Comparison of ENCODE assay signal across 10 mouse cellular contexts in the genomic region with DNA sequence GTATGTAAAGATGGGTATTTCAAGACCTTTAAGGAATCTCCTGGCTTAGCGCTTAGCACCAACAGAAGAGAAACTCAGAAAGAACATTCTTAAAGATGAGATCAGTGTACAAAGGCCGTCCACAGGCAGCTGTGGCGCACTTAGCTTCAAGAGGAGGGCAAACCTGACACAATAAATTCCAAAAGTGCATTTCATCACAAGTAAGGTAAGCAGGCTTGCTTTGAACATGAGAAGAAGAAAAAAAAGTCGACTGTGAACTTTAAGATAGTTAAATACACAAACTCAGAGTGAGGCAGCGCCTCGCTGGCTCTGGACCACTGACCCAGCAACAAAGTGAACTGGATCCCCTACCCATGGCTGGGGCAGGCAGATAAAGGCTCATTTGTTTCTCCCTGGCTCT. TPM values are rescaled to one million over a fixed set of nuclear protein-coding genes. Genes with fewer than 3 reads are reported as not detected.
DNase-seq lines count a peak whose midpoint lies in the region; ATAC-seq and TF ChIP-seq lines count a peak whose summit lies in the region.
"Had no signal": no experiment of that assay in that cellular context is flagged by ENCODE, and none has a peak within 500 bp of the region (broad histone marks: within the 10 kb centered on the region; RNA-seq: fewer than 3 reads in every experiment).

No protein-coding gene starts in this region.

- 0 out of 2 replicates have a peak overlapping the region, but pooled peaks have one; percentile 9 for H3K9ac ChIP-seq in kidney, embryonic 14.5 days (ENCODE audit: low read depth, low read length)
- H3K9ac ChIP-seq in embryonic facial prominence, embryonic 12.5 days, result no peak overlapping the region
- 0 out of 2 replicates have a peak overlapping the region, but pooled peaks have one; percentile 44 for H3K9ac ChIP-seq in hindbrain, embryonic 12.5 days

- H3K27me3 ChIP-seq in kidney, embryonic 14.5 days (ENCODE audit: control insufficient read depth, insufficient read depth, low read length), result no peaks in the 10 kb centered on the region
- no peaks in the 10 kb centered on the region for H3K27me3 ChIP-seq in embryonic facial prominence, embryonic 12.5 days
- H3K27me3 ChIP-seq in hindbrain, embryonic 12.5 days, result no peaks in the 10 kb centered on the region
- no peaks in the 10 kb centered on the region for H3K27me3 ChIP-seq in myocyte (ENCODE audit: control insufficient read depth, insufficient read depth, insufficient read length)

- H3K4me2 ChIP-seq in kidney, embryonic 14.5 days (replicated peaks; ENCODE audit: low read depth, low read length), result no peak overlapping the region; the same call in 1 of the 2 replicates
- H3K4me2 ChIP-seq in embryonic facial prominence, embryonic 12.5 days (replicated peaks), result peak overlapping the region; percentile 17; the same call in 1 of the 2 replicates
- peak overlapping the region; percentile 17 for H3K4me2 ChIP-seq in hindbrain, embryonic 12.5 days (replicated peaks)
- H3K4me2 ChIP-seq in myocyte (ENCODE audit: low read depth), result peak overlapping the region; percentile 15

- no peaks in the 10 kb centered on the region for H3K79me2 ChIP-seq in myocyte (ENCODE audit: control insufficient read depth, insufficient read depth)

- H3ac ChIP-seq in myocyte (ENCODE audit: control insufficient read depth, insufficient read length), result no peak overlapping the region

- no peak for ATAC-seq in kidney, embryonic 14.5 days (ENCODE audit: low FRiP score, low TSS enrichment)
- ATAC-seq in embryonic facial prominence, embryonic 12.5 days (ENCODE audit: insufficient number of reproducible peaks, insufficient read depth, low FRiP score, low TSS enrichment), result no peak
- peak; percentile 18; the same call in 1 of the 2 replicates for ATAC-seq in hindbrain, embryonic 12.5 days (ENCODE audit: low FRiP score)

- no peaks in the 10 kb centered on the region for H3K36me3 ChIP-seq in kidney, embryonic 14.5 days (ENCODE audit: control insufficient read depth, insufficient read depth, low read length)
- H3K36me3 ChIP-seq in embryonic facial prominence, embryonic 12.5 days, result no peaks in the 10 kb centered on the region
- H3K36me3 ChIP-seq in hindbrain, embryonic 12.5 days, result no peaks in the 10 kb centered on the region
- no peaks in the 10 kb centered on the region for H3K36me3 ChIP-seq in myocyte (ENCODE audit: control insufficient read depth, insufficient read depth)

- no peaks in the 10 kb centered on the region for H3K9me3 ChIP-seq in kidney, embryonic 14.5 days (ENCODE audit: control insufficient read depth, low read length)
- no peaks in the 10 kb centered on the region for H3K9me3 ChIP-seq in embryonic facial prominence, embryonic 12.5 days
- H3K9me3 ChIP-seq in hindbrain, embryonic 12.5 days (replicated peaks), result no peaks in the 10 kb centered on the region

- H3K4me1 ChIP-seq in kidney, embryonic 14.5 days (ENCODE audit: control insufficient read depth, insufficient read depth, low read length), result peaks cover 9% of the 10 kb centered on the region; the same call in 1 of the 2 replicates
- H3K4me1 ChIP-seq in embryonic facial prominence, embryonic 12.5 days, result peaks cover 12% of the 10 kb centered on the region
- H3K4me1 ChIP-seq in hindbrain, embryonic 12.5 days, result peaks cover 17% of the 10 kb centered on the region

- TF ChIP-seq POLR2A in myocyte (IDR thresholded peaks at IDR 0.05; ENCODE audit: insufficient read length, low read depth), result no peak

- WGBS in kidney, embryonic 14.5 days, result 26% methylated on average over 6 of the region's 6 CpGs
- WGBS in embryonic facial prominence, embryonic 12.5 days, result 35% methylated on average over 6 of the region's 6 CpGs
- WGBS in hindbrain, embryonic 12.5 days, result 40% methylated on average over 6 of the region's 6 CpGs

- peak overlapping the region; percentile 68; the same call in 1 of the 2 replicates for H3K27ac ChIP-seq in kidney, embryonic 14.5 days (ENCODE audit: low read depth, low read length)
- peak overlapping the region; percentile 71 for H3K27ac ChIP-seq in embryonic facial prominence, embryonic 12.5 days
- H3K27ac ChIP-seq in hindbrain, embryonic 12.5 days, result peak overlapping the region; percentile 79

- H3K4me3 ChIP-seq in kidney, embryonic 14.5 days (ENCODE audit: low read length), result no peak overlapping the region
- no peak overlapping the region for H3K4me3 ChIP-seq in embryonic facial prominence, embryonic 12.5 days
- H3K4me3 ChIP-seq in hindbrain, embryonic 12.5 days, result no peak overlapping the region
- no peak overlapping the region for H3K4me3 ChIP-seq in myocyte

- no peak for DNase-seq in kidney, adult 18-20 months
- no peak for DNase-seq in right cerebral cortex, postnatal 25 days
- DNase-seq in MN1 (ENCODE audit: low spot score), result no peak
- no peak for DNase-seq in urinary bladder, postnatal 4 days (ENCODE audit: low spot score in 2 of 2)
- DNase-seq: heart, postnatal 10 days; liver had no signal

TF ChIP-seq in myocyte, 11 proteins besides CTCF, POLR2A, EP300 and RAD21:
- TF ChIP-seq SRF (IDR thresholded peaks at IDR 0.05; ENCODE audit: control insufficient read depth, insufficient read length, low read depth) (no peak), MYOG (IDR thresholded peaks at IDR 0.05; ENCODE audit: control insufficient read depth in 1 of 3, insufficient read depth in 1 of 3, insufficient read length in 2 of 3, low read depth in 2 of 3) (no peak), POLR2AphosphoS2 (IDR thresholded peaks at IDR 0.05; ENCODE audit: insufficient read length, low read depth) (no peak)

RNA-seq across cellular contexts. Expression of gene Mok, which starts 4.0 kb away (rescaled TPM):
- polyA plus RNA-seq in kidney, embryonic 14.5 days (2014; fragmentation: Nextera tagmentation; extraction: Ambion mirVana), result 6.8 and 9.0 TPM in 2 replicates
- 6.2 and 7.2 TPM in 2 replicates for polyA plus RNA-seq in embryonic facial prominence, embryonic 12.5 days (2016; fragmentation: Nextera tagmentation; extraction: Ambion mirVana)
- 12.6 and 13.5 TPM in 2 replicates for polyA plus RNA-seq in hindbrain, embryonic 12.5 days (2016; fragmentation: Nextera tagmentation; extraction: Ambion mirVana)
- 3.3 TPM for polyA plus RNA-seq in myocyte (2012; fragmentation: generic; extraction: Trizol)

RNA-seq across cellular contexts. Expression of gene Zfp839, which starts 13.3 kb away (rescaled TPM):
- 4.2 and 6.0 TPM in 2 replicates for polyA plus RNA-seq in kidney, embryonic 14.5 days (2014; fragmentation: Nextera tagmentation; extraction: Ambion mirVana)
- polyA plus RNA-seq in embryonic facial prominence, embryonic 12.5 days (2016; fragmentation: Nextera tagmentation; extraction: Ambion mirVana), result 8.9 and 9.0 TPM in 2 replicates
- 6.3 and 6.9 TPM in 2 replicates for polyA plus RNA-seq in hindbrain, embryonic 12.5 days (2016; fragmentation: Nextera tagmentation; extraction: Ambion mirVana)
- polyA plus RNA-seq in myocyte (2012; fragmentation: generic; extraction: Trizol), result 3.1 TPM

RNA-seq across cellular contexts. Expression of gene Cinp, which starts 52.2 kb away (rescaled TPM):
- 82.2 and 93.7 TPM in 2 replicates for polyA plus RNA-seq in kidney, embryonic 14.5 days (2014; fragmentation: Nextera tagmentation; extraction: Ambion mirVana)
- 70.0 and 75.6 TPM in 2 replicates for polyA plus RNA-seq in embryonic facial prominence, embryonic 12.5 days (2016; fragmentation: Nextera tagmentation; extraction: Ambion mirVana)
- polyA plus RNA-seq in hindbrain, embryonic 12.5 days (2016; fragmentation: Nextera tagmentation; extraction: Ambion mirVana), result 60.9 and 61.5 TPM in 2 replicates
- 54.4 TPM for polyA plus RNA-seq in myocyte (2012; fragmentation: generic; extraction: Trizol)

RNA-seq across cellular contexts. Expression of gene Tecpr2, which starts 52.3 kb away (rescaled TPM):
- 2.8 and 3.6 TPM in 2 replicates for polyA plus RNA-seq in kidney, embryonic 14.5 days (2014; fragmentation: Nextera tagmentation; extraction: Ambion mirVana)
- polyA plus RNA-seq in embryonic facial prominence, embryonic 12.5 days (2016; fragmentation: Nextera tagmentation; extraction: Ambion mirVana), result 5.7 and 6.2 TPM in 2 replicates
- 8.4 and 8.8 TPM in 2 replicates for polyA plus RNA-seq in hindbrain, embryonic 12.5 days (2016; fragmentation: Nextera tagmentation; extraction: Ambion mirVana)
- 4.2 TPM for polyA plus RNA-seq in myocyte (2012; fragmentation: generic; extraction: Trizol)
